Mouse (Mus musculus): ENCODE data around the gene Ugt1a8.

Ugt1a8 gene

GRCm38 (mm10) chr1:88192136-88192535 lies 104.5 kb downstream of the Ugt1a8 start:
- CTCF ChIA-PET, result no interaction called here

- CTCF ChIA-PET, result no interaction called here
These were observed 108.1 kb downstream of the Ugt1a8 start for GRCm38 (mm10) chr1:88195687-88196086.

GRCm38 (mm10) chr1:88197443-88197842 lies 109.8 kb downstream of the Ugt1a8 start:
- CTCF ChIA-PET, result no interaction called here

- CTCF ChIA-PET, result no interaction called here
These were observed 112.4 kb downstream of the Ugt1a8 start for GRCm38 (mm10) chr1:88199996-88200395.

GRCm38 (mm10) chr1:88200456-88200855 lies 112.8 kb downstream of the Ugt1a8 start, which contains the start of gene Ugt1a2:
Gene Ugt1a2 (plus strand): TSS chr1:88200601.
- CTCF ChIA-PET, result no interaction called here

GRCm38 (mm10) chr1:88205294-88205922 lies 117.8 kb downstream of the Ugt1a8 start, which contains the start of gene Dnajb3:
Gene Dnajb3 (minus strand): TSS chr1:88205782.
- CTCF ChIA-PET, result no interaction called here

GRCm38 (mm10) chr1:88206843-88207479 lies 119.3 kb downstream of the Ugt1a8 start:
- CTCF ChIA-PET, result no interaction called here

- CTCF ChIA-PET, result no interaction called here
These were observed 124.2 kb downstream of the Ugt1a8 start, which contains the start of gene Ugt1a1 for GRCm38 (mm10) chr1:88211812-88212211. Gene Ugt1a1 (plus strand): TSS chr1:88211959.

- CTCF ChIA-PET, result no interaction called here
These were observed 124.9 kb downstream of the Ugt1a8 start for GRCm38 (mm10) chr1:88212341-88213045.

GRCm38 (mm10) chr1:88213061-88213460 lies 125.4 kb downstream of the Ugt1a8 start:
- CTCF ChIA-PET, result no interaction called here

GRCm38 (mm10) chr1:88213766-88214461 lies 126.3 kb downstream of the Ugt1a8 start:
- CTCF ChIA-PET, result no interaction called here

- CTCF ChIA-PET, result no interaction called here
These were observed 126.9 kb downstream of the Ugt1a8 start for GRCm38 (mm10) chr1:88214462-88214952.

- CTCF ChIA-PET, result no interaction called here
These were observed 128.1 kb downstream of the Ugt1a8 start for GRCm38 (mm10) chr1:88215466-88216380.

- CTCF ChIA-PET, result no interaction called here
These were observed 128.9 kb downstream of the Ugt1a8 start for GRCm38 (mm10) chr1:88216551-88216950.

- CTCF ChIA-PET, result no interaction called here
These were observed 129.5 kb downstream of the Ugt1a8 start for GRCm38 (mm10) chr1:88217144-88217543.

- CTCF ChIA-PET, result no interaction called here
These were observed 130.0 kb downstream of the Ugt1a8 start for GRCm38 (mm10) chr1:88217576-88217975.

- CTCF ChIA-PET, result no interaction called here
These were observed 130.4 kb downstream of the Ugt1a8 start for GRCm38 (mm10) chr1:88218051-88218450.

GRCm38 (mm10) chr1:88218591-88218990 lies 131.0 kb downstream of the Ugt1a8 start:
- CTCF ChIA-PET, result no interaction called here

- CTCF ChIA-PET, result no interaction called here
These were observed 131.4 kb downstream of the Ugt1a8 start for GRCm38 (mm10) chr1:88219054-88219453.

GRCm38 (mm10) chr1:88220336-88220735 lies 132.7 kb downstream of the Ugt1a8 start:
- CTCF ChIA-PET, result no interaction called here

- CTCF ChIA-PET, result no interaction called here
These were observed 134.6 kb downstream of the Ugt1a8 start for GRCm38 (mm10) chr1:88222216-88222615.
